Mouse (Mus musculus) myocyte (in vitro differentiated cells): Measurements from ENCODE around the gene Sox5.

Experiments used
- CEBPB ChIP-seq: IDR thresholded peaks from 2 replicates; pipeline ENCODE4 v1.6.1; 2011; ENCODE audit warnings: mild to moderate bottlenecking, moderate library complexity; ENCODE audit not compliant: poor library complexity, insufficient read depth, severe bottlenecking
- E2F4 ChIP-seq: IDR thresholded peaks from one replicate; pipeline ENCODE4 v1.6.1; 2011; ENCODE audit warnings: mild to moderate bottlenecking, control low read depth, moderate library complexity; ENCODE audit not compliant: insufficient read depth
- MAX ChIP-seq: IDR thresholded peaks from one replicate; pipeline ENCODE4 v1.6.1; 2011; ENCODE audit warnings: low read depth, mild to moderate bottlenecking, control low read depth
- MYOD1 ChIP-seq, 3 experiments: IDR thresholded peaks; one replicate each; pipeline ENCODE4 v1.6.1; 2011; ENCODE audit warnings: control low read depth in 2 of 3, low read depth in 2 of 3, mild to moderate bottlenecking in 2 of 3, moderate library complexity in 1 of 3; ENCODE audit not compliant: insufficient read length in 2 of 3, control insufficient read depth in 1 of 3
- MYOG ChIP-seq, 3 experiments: IDR thresholded peaks; one replicate each; pipeline ENCODE4 v1.6.1; 2011; ENCODE audit warnings: control low read depth in 2 of 3, low read depth in 2 of 3, mild to moderate bottlenecking in 2 of 3; ENCODE audit not compliant: insufficient read length in 2 of 3, control insufficient read depth in 1 of 3, insufficient read depth in 1 of 3
- POLR2A ChIP-seq: IDR thresholded peaks from one replicate; pipeline ENCODE4 v1.6.1; 2011; ENCODE audit warnings: low read depth, mild to moderate bottlenecking, control low read depth, moderate library complexity; ENCODE audit not compliant: insufficient read length
- POLR2AphosphoS2 ChIP-seq: IDR thresholded peaks from one replicate; pipeline ENCODE4 v1.6.1; 2011; ENCODE audit warnings: low read depth, control low read depth; ENCODE audit not compliant: insufficient read length
- REST ChIP-seq: IDR thresholded peaks from one replicate; pipeline ENCODE4 v1.6.1; 2011; ENCODE audit warnings: mild to moderate bottlenecking, control low read depth, moderate library complexity; ENCODE audit not compliant: insufficient read depth, insufficient read length
- TCF3 ChIP-seq: IDR thresholded peaks from one replicate; pipeline ENCODE4 v1.6.1; 2011; ENCODE audit warnings: low read depth, control low read depth; ENCODE audit not compliant: insufficient read length

DNA sequence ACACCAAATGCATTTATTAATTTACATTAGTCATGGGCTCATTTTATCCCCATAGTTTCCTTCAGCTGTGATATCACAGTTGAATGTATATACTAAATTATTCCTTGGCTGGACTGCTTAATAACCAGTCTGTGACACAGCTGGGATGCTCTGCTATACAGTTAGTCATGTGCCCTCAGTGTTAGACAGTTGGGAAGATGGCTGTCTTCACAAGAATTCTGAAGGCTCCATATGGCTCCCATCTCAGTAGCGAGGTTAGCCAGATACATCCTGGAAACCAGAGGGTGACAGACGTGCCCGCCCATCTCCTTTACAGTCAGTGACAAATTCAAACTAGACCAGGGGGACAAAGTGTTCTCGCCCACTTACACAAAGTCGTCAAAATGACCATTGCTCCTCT, 644.4 kb downstream of the Sox5 start:
- TF ChIP-seq CEBPB, result no peak
- TF ChIP-seq MYOD1 (IDR thresholded peaks at IDR 0.05; ENCODE audit: control insufficient read depth in 1 of 3, insufficient read length in 2 of 3, low read depth in 2 of 3), result no peak
- no peak for TF ChIP-seq E2F4
- no peak for TF ChIP-seq POLR2A
- TF ChIP-seq TCF3, result no peak
- no peak for TF ChIP-seq MYOG (IDR thresholded peaks at IDR 0.05; ENCODE audit: control insufficient read depth in 1 of 3, insufficient read depth in 1 of 3, insufficient read length in 2 of 3, low read depth in 2 of 3)
- no peak for TF ChIP-seq POLR2AphosphoS2
- TF ChIP-seq REST, result no peak
- TF ChIP-seq MAX, result no peak
